Mouse (Mus musculus): ENCODE data around the gene Olfr272. TPM values are rescaled to one million over a fixed set of nuclear protein-coding genes. Genes with fewer than 3 reads are reported as not detected.

Gene Olfr272
- not detected in 2 replicates for polyA plus RNA-seq (2015; fragmentation: Nextera tagmentation; extraction: Ambion mirVana)

DNA sequence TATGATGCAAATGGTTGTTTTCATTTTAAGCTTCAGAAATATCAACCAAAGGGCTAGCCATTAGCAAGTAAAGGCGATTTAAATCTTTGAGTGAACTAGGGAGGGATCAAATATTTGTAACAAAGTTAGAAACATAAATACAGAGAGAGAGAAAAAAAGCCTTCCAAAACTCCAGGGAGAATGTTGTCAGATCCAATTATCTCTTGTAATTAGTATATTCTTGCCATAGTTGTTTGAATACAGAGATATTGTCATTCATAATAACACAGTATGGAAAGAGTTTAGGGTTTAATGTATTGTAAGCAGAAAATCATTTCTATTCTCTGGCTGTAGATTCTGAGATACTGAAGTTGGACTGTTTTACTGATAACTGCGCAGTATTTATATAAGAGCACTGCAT lies at the start of gene Olfr272:
Gene Olfr272 (minus strand): TSS at position 101 of the 400 bp plus-strand sequence.
- ATAC-seq: no peak
- H3K27ac ChIP-seq: no peak within 1 kb of the TSS
- H3K4me1 ChIP-seq (replicated peaks): no peaks in the 10 kb centered on the region
- no peaks in the 10 kb centered on the region for H3K9me3 ChIP-seq
- no peak within 1 kb of the TSS for H3K9ac ChIP-seq
- H3K4me3 ChIP-seq (replicated peaks): no peak within 1 kb of the TSS
- WGBS: 93% methylated on average over 2 of the region's 2 CpGs
- H3K4me2 ChIP-seq (replicated peaks): no peak within 1 kb of the TSS
- H3K36me3 ChIP-seq: no peaks in the 10 kb centered on the region
- no peaks in the 10 kb centered on the region for H3K27me3 ChIP-seq (replicated peaks)

DNA sequence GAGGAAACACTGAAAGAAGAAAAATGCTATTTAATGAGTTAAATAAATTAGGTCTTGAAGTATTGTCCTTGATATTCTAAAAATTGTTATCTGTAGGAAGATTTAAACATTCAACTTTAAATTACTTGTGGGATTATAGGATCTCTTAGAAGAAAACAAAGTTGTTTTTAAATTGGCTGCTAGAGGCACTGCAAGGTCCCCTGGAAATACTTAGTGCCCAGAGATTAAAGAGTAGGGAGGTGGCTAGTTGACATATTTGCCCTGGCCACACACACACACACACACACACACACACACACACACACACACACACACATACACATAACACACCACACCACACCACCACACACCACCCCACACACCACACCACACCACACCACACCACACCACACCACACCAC lies 45.3 kb upstream of the Olfr272 start, which contains the start of gene Olfr270:
Gene Olfr270 (plus strand): TSS at position 301 of the 400 bp plus-strand sequence.
- ATAC-seq: no peak
- H3K4me2 ChIP-seq (replicated peaks): no peak within 1 kb of the TSS
- H3K36me3 ChIP-seq: no peaks in the 10 kb centered on the region
- H3K27ac ChIP-seq: no peak within 1 kb of the TSS
- H3K27me3 ChIP-seq (replicated peaks): no peaks in the 10 kb centered on the region
- no peak within 1 kb of the TSS for H3K9ac ChIP-seq
- no peaks in the 10 kb centered on the region for H3K4me1 ChIP-seq (replicated peaks)
- H3K4me3 ChIP-seq (replicated peaks): no peak within 1 kb of the TSS
- no peaks in the 10 kb centered on the region for H3K9me3 ChIP-seq

DNA sequence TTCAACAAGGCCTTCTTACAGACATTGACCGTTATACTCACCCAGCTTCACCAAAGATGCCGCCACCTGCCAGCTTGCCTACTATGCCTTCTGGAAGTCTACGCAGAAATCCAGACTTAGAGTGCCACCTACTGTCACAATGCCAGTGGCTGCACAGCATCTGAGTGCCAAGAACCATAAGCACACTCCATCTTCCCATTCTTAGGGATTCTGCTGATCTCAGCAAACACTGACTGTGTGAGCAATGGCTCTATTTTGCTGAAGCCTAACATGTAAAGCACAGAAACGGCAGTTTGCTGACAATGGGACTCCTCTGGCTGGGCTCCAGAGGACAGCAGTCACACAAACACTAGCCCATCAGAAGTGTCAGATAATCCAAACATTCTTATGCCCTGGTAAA lies 39.7 kb upstream of the Olfr272 start:
- Histone ChIP-seq H3K27ac (no peak overlapping the region), H3K4me3 (replicated peaks) (no peak overlapping the region), H3K27me3 (replicated peaks) (no peaks in the 10 kb centered on the region), H3K9me3 (no peaks in the 10 kb centered on the region), H3K4me1 (replicated peaks) (no peaks in the 10 kb centered on the region), H3K36me3 (no peaks in the 10 kb centered on the region), H3K4me2 (replicated peaks) (no peak overlapping the region), H3K9ac (no peak overlapping the region)
- WGBS: 31% methylated on average over 4 of the region's 4 CpGs
- ATAC-seq: no peak

DNA sequence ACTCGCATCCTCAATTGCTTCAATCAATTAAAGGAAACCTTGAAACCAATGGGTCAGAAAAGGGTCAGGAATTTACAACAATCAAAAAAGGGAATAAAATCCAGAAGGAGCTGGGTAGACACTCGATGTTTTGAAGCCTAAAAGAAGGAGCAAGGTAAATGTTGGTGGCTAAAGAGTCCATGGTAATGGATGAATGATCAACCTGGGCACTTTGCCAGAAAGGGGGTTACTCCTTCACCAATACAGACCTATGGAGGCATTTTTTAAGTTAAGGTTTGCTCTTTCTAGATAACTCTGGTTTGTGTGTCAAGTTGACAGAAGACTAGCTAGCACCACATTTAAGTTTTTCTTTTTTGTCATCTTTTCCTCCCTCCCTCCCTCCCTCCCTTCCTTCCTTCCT lies 30.0 kb upstream of the Olfr272 start:
- Histone ChIP-seq H3K4me3 (replicated peaks) (no peak overlapping the region), H3K9ac (no peak overlapping the region), H3K27ac (no peak overlapping the region), H3K36me3 (no peaks in the 10 kb centered on the region), H3K27me3 (replicated peaks) (no peaks in the 10 kb centered on the region), H3K9me3 (no peaks in the 10 kb centered on the region), H3K4me2 (replicated peaks) (no peak overlapping the region), H3K4me1 (replicated peaks) (no peaks in the 10 kb centered on the region)
- ATAC-seq: no peak
- 77% methylated on average over 2 of the region's 2 CpGs for WGBS

DNA sequence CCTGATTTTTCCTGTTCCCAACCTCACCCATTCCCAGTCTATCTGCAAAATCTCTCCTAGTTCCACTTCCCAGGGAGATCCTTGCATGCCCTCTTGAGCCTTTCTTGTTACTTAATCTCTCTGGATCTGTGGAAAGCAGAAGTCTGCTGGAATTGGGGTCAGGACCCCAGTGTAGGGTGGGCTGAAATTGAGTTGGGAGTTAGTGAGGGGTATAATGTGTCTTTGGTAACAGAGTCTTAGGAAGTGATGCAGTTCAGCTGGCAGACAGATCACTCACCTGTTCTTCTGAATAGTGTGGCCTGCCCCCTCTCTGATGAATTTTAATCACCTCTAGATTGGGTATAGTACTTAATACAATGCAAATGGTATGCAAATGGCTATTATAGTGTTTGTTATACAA lies 27.7 kb upstream of the Olfr272 start:
- no peak overlapping the region for H3K4me2 ChIP-seq (replicated peaks)
- no peak overlapping the region for H3K9ac ChIP-seq
- H3K4me1 ChIP-seq (replicated peaks): no peaks in the 10 kb centered on the region
- H3K4me3 ChIP-seq (replicated peaks): no peak overlapping the region
- ATAC-seq: no peak
- H3K27ac ChIP-seq: no peak overlapping the region
- H3K27me3 ChIP-seq (replicated peaks): no peaks in the 10 kb centered on the region
- no peaks in the 10 kb centered on the region for H3K36me3 ChIP-seq
- H3K9me3 ChIP-seq: no peaks in the 10 kb centered on the region

DNA sequence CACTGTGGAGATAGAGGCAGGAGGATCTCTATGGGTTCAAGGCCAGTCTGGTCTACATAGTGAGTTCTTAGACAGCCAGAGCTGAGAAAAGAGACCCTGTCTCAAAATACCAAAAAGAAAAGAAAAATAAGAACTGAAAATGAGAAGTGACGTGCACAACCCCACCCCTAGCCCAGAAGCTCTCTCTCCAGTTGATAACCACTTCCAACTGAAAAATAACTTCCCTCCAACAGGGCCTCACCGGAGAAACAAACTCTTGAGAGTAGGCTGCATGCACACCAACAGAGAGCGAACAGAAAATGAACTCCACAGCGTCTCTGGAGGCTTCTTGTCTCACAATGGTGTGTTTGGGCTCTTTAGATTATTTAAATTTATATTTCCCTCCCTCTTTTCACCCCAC lies 11.5 kb upstream of the Olfr272 start:
- 83% methylated on average over 4 of the region's 4 CpGs for WGBS
- no peaks in the 10 kb centered on the region for H3K4me1 ChIP-seq (replicated peaks)
- no peaks in the 10 kb centered on the region for H3K27me3 ChIP-seq (replicated peaks)
- no peak overlapping the region for H3K27ac ChIP-seq
- no peak overlapping the region for H3K9ac ChIP-seq
- H3K4me2 ChIP-seq (replicated peaks): no peak overlapping the region
- no peaks in the 10 kb centered on the region for H3K9me3 ChIP-seq
- no peak overlapping the region for H3K4me3 ChIP-seq (replicated peaks)
- ATAC-seq: no peak
- no peaks in the 10 kb centered on the region for H3K36me3 ChIP-seq

DNA sequence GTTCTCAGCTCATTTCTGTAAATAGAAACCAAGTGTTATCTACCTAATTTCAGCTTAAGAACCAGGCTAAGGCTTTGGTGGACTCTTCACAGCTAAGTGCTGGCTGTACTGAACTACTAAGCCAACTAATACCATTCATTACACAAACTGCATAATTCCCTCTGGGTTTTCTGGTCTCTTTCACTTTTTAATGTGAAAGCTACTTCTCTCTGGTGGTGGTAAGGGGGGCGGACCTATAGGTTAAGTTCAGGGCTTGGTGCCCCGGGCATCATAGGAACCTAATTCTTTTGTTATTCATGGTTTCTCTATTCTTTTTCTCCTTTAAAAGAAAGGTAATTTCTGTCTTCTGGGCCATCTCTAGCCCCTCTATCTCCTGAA lies 1.7 kb downstream of the Olfr272 start:
- H3K9me3 ChIP-seq: no peaks in the 10 kb centered on the region
- WGBS: 92% methylated on average over 2 of the region's 2 CpGs
- no peaks in the 10 kb centered on the region for H3K36me3 ChIP-seq
- H3K4me3 ChIP-seq (replicated peaks): no peak overlapping the region
- H3K9ac ChIP-seq: no peak overlapping the region
- H3K27me3 ChIP-seq (replicated peaks): no peaks in the 10 kb centered on the region
- ATAC-seq: no peak
- H3K4me1 ChIP-seq (replicated peaks): no peaks in the 10 kb centered on the region
- no peak overlapping the region for H3K4me2 ChIP-seq (replicated peaks)
- no peak overlapping the region for H3K27ac ChIP-seq

DNA sequence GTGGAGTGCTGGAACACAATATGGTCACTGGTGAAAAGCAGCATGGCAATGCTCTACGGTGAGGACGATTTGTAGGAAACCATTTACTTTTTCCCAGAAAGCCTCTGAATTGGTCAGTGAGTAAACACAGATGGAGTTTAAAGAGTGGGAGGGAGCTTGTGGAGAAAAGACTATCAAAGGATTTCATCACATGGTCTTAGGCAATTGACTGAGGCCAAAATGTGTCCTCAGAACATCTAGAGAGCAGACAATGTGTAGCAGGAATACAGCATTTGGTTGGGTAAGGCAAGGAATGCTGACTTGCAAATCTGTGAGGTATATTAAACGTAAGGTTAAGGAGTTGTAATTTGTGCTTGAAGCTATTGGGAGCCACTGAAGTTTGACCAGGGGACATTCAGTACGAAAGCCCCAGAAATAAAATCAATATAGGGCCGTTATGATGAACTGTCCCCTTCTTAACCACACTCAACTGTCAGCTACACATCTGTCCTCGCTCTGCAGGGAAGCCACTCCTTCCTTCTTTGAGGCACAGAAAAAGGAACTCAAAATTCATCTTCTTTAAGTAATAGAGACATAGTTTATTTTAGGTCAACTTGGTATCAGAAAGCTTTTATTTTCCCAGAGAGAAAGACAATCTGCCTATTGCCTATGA lies 2.2 kb downstream of the Olfr272 start:
- ATAC-seq: no peak
- Histone ChIP-seq H3K27me3 (replicated peaks) (no peaks in the 10 kb centered on the region), H3K9ac (no peak overlapping the region), H3K27ac (no peak overlapping the region), H3K4me3 (replicated peaks) (no peak overlapping the region), H3K4me1 (replicated peaks) (no peaks in the 10 kb centered on the region), H3K4me2 (replicated peaks) (no peak overlapping the region), H3K9me3 (no peaks in the 10 kb centered on the region), H3K36me3 (no peaks in the 10 kb centered on the region)
- WGBS: 80% methylated on average over 6 of the region's 6 CpGs

DNA sequence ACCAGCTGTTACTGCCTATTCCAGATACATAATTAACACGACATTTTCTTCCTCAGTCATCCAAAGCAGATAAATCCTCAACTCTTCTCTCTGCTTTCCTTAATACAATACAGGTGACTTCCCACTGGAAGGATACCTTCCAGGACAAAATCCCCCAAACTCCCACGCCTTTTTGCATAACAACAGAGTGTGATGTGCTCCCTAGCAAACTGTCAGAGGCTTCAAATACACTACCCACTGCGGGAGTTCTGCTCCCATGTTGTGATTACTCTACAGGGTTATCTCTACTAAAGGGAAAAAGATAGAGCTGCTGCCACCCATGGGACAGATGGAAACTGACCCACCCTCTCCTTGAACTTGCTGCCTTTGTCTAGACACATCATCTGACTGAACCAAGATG lies 6.6 kb downstream of the Olfr272 start:
- H3K9me3 ChIP-seq: no peaks in the 10 kb centered on the region
- H3K9ac ChIP-seq: no peak overlapping the region
- H3K27me3 ChIP-seq (replicated peaks): no peaks in the 10 kb centered on the region
- H3K36me3 ChIP-seq: no peaks in the 10 kb centered on the region
- H3K4me1 ChIP-seq (replicated peaks): no peaks in the 10 kb centered on the region
- no peak overlapping the region for H3K27ac ChIP-seq
- no peak overlapping the region for H3K4me2 ChIP-seq (replicated peaks)
- no peak overlapping the region for H3K4me3 ChIP-seq (replicated peaks)
- 48% methylated on average over 3 of the region's 3 CpGs for WGBS
- no peak for ATAC-seq

DNA sequence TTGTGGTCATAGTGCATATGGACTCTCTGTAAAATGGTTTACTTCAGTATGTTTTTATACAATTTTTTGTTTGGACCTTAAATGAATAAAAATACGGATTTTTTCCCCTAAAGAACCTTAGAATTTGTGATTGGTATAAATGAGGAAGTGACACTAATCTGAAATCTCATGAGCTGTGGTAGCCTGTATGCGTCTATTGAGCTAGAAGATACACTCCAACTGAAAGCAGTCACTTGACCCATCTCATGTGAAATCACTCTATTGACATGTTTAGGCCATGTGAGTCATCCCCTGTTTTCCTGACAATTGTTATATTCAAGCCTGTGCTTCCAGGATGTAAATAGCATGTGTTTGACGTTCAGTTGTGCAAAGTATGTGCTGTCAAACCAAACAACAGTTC lies 9.4 kb downstream of the Olfr272 start:
- Histone ChIP-seq H3K27me3 (replicated peaks) (no peaks in the 10 kb centered on the region), H3K4me3 (replicated peaks) (no peak overlapping the region), H3K9ac (no peak overlapping the region), H3K27ac (no peak overlapping the region), H3K9me3 (no peaks in the 10 kb centered on the region), H3K36me3 (no peaks in the 10 kb centered on the region), H3K4me1 (replicated peaks) (no peaks in the 10 kb centered on the region), H3K4me2 (replicated peaks) (no peak overlapping the region)
- no peak for ATAC-seq
- 73% methylated on average over 3 of the region's 3 CpGs for WGBS

DNA sequence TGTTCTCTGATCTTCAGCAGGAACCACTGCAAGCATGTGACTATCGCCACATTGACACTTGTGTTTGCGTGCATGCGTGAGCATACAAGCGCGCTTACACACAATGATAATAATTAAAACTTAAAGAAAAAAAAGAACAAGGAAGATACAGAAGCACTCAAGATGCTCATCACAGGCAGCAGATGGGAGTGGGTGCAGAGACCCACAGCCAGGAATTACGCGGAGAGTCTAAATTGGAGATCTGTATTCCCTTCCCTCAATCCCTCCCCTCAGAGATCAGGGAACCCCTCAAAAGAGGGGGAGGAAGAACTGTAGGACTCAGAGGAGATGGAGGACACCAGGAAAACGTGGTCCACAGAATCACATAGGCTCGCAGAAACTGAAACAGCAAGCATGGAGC lies 54.8 kb downstream of the Olfr272 start:
- H3K36me3 ChIP-seq: no peaks in the 10 kb centered on the region
- no peak overlapping the region for H3K4me3 ChIP-seq (replicated peaks)
- H3K9me3 ChIP-seq: no peaks in the 10 kb centered on the region
- no peaks in the 10 kb centered on the region for H3K4me1 ChIP-seq (replicated peaks)
- no peak overlapping the region for H3K4me2 ChIP-seq (replicated peaks)
- ATAC-seq: no peak
- WGBS: 87% methylated on average over 9 of the region's 9 CpGs
- H3K27me3 ChIP-seq (replicated peaks): no peaks in the 10 kb centered on the region
- no peak overlapping the region for H3K9ac ChIP-seq
- H3K27ac ChIP-seq: no peak overlapping the region

Data from intestine, embryonic 15.5 days (tissue).